In the genomic region with DNA sequence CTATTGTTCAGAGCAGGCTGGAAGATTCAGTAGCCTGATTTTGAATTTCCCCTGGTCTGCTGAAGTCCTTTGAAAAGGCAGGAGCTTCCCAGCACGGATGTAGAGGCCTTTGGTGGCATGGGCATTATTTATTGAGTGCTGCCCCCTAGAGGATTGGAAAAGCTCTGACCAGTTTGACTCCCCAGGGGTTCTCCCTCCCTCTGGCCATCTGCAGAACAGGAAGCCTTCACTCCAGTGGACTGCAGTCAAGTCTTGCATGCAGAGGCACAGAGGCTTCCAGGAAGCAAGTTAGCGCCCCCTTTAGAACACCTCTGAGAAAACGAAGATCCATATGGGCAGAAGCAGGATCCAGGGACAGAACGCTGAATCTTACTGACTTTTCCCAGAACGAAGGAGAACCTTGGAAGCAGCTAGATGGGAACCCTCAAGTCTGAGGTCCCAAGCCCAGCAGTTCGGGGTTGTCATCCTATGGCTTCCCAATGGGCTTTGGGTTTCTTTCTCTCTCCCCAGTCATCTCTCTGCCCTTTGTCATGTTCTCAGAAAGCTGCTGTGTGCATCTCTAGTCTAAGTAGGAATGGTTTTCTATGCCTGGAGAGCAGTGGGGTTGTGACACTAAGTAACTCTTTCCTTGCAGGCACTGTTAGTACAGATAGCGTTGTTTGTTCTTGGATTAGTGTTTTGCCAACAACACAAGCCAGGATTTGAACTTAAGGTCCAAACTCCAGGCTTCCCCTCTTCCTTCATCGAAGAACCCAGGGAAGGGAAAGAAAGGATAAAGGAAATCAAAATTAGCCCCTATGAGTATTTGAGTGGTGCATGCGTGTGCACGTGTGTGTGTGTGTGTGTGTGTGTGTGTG, we compare ENCODE assay signal across 9 mouse cellular contexts. TPM values are rescaled to one million over a fixed set of nuclear protein-coding genes. Genes with fewer than 3 reads are reported as not detected.
A peak's percentile ranks its signal among the peaks of the same experiment; 100 is the strongest.
DNase-seq lines count a peak whose midpoint lies in the region; ATAC-seq and TF ChIP-seq lines count a peak whose summit lies in the region.
"Had no signal": no experiment of that assay in that cellular context is flagged by ENCODE, and none has a peak within 500 bp of the region (broad histone marks: within the 10 kb centered on the region; RNA-seq: fewer than 3 reads in every experiment).

No protein-coding gene starts in this region.

- no peaks in the 10 kb centered on the region for H3K36me3 ChIP-seq in forebrain, embryonic 14.5 days (ENCODE audit: control insufficient read depth, insufficient read depth, low read length)
- H3K36me3 ChIP-seq in forebrain, embryonic 12.5 days (replicated peaks): no peaks in the 10 kb centered on the region
- H3K36me3 ChIP-seq in lung, postnatal 0 days (ENCODE audit: insufficient read depth, low read length): no peaks in the 10 kb centered on the region
- no peaks in the 10 kb centered on the region for H3K36me3 ChIP-seq in small intestine, adult 2 months (ENCODE audit: control insufficient read depth, insufficient read depth, low read length)
- H3K36me3 ChIP-seq: midbrain, embryonic 12.5 days had no signal

- TF ChIP-seq CTCF in layer of hippocampus, adult 2 months (conservative IDR thresholded peaks at IDR 0.05): peak; percentile 89
- TF ChIP-seq CTCF in lung, postnatal 0 days (IDR thresholded peaks at IDR 0.05): peak; percentile 81
- peak; percentile 75; the same call in 1 of the 2 replicates for TF ChIP-seq CTCF in small intestine, adult 2 months (IDR thresholded peaks at IDR 0.05; ENCODE audit: extremely low read depth, insufficient read length, insufficient replicate concordance, low read depth, low read length)

- no peak for TF ChIP-seq POLR2A in small intestine, adult 2 months (IDR thresholded peaks at IDR 0.05; ENCODE audit: low read depth, low read length)

- TF ChIP-seq EP300 in lung, postnatal 0 days (IDR thresholded peaks at IDR 0.05): 0 out of 2 replicates have a peak, but pooled peaks have one; percentile 26

- peak; percentile 89 for DNase-seq in forebrain, embryonic 14.5 days (ENCODE audit: low spot score)
- DNase-seq in adrenal gland, adult 8-10 months: peak; percentile 83
- DNase-seq in embryo, embryonic 9.5 days (ENCODE audit: extremely low spot score): peak; percentile 90
- DNase-seq in heart, postnatal 10 days: peak; percentile 89 to 93
- peak; percentile 83 to 88 for DNase-seq in layer of hippocampus, adult 2 months (ENCODE audit: low spot score in 2 of 2)
- DNase-seq in lung, postnatal 0 days (ENCODE audit: low spot score): peak; percentile 98

- no peaks in the 10 kb centered on the region for H3K9me3 ChIP-seq in forebrain, embryonic 14.5 days (replicated peaks; ENCODE audit: control insufficient read depth, low read length)
- H3K9me3 ChIP-seq in forebrain, embryonic 12.5 days: no peaks in the 10 kb centered on the region
- H3K9me3 ChIP-seq in lung, postnatal 0 days (ENCODE audit: low read length): no peaks in the 10 kb centered on the region
- H3K9me3 ChIP-seq: midbrain, embryonic 12.5 days had no signal

- no peak overlapping the region for H3K4me3 ChIP-seq in forebrain, embryonic 14.5 days (ENCODE audit: low read depth, low read length)
- no peak overlapping the region for H3K4me3 ChIP-seq in forebrain, embryonic 12.5 days (replicated peaks)
- H3K4me3 ChIP-seq in layer of hippocampus, adult 2 months: no peak overlapping the region
- H3K4me3 ChIP-seq in lung, postnatal 0 days (ENCODE audit: low read depth, low read length): no peak overlapping the region
- no peak overlapping the region for H3K4me3 ChIP-seq in small intestine, adult 2 months (ENCODE audit: low read depth, low read length)
- H3K4me3 ChIP-seq: midbrain, embryonic 12.5 days had no signal

- intact Hi-C loops in heart, postnatal 10 days (cut with DNase I): loop anchor here (2.0 to 10.0 kb wide), 9 partner anchors 261 to 1646 kb away; partner anchors contain the start of gene Pard3b

- 33% methylated on average over 10 of the region's 10 CpGs for WGBS in forebrain, embryonic 14.5 days
- WGBS in forebrain, embryonic 12.5 days: 35% methylated on average over 10 of the region's 10 CpGs
- WGBS in lung, postnatal 0 days: 24% methylated on average over 10 of the region's 10 CpGs
- 17% methylated on average over 10 of the region's 10 CpGs for WGBS in small intestine, adult 2 months

- no peak for ATAC-seq in forebrain, embryonic 14.5 days
- ATAC-seq in forebrain, embryonic 12.5 days (ENCODE audit: low FRiP score): no peak
- peak; percentile 57 for ATAC-seq in lung, postnatal 0 days

- H3K4me1 ChIP-seq in forebrain, embryonic 14.5 days (ENCODE audit: control insufficient read depth, insufficient read depth, low read length): peaks cover 3% of the 10 kb centered on the region
- peaks cover 46% of the 10 kb centered on the region for H3K4me1 ChIP-seq in forebrain, embryonic 12.5 days
- peaks cover 5% of the 10 kb centered on the region; the same call in 1 of the 2 replicates for H3K4me1 ChIP-seq in lung, postnatal 0 days (ENCODE audit: insufficient read depth, low read depth, low read length)
- H3K4me1 ChIP-seq in small intestine, adult 2 months (ENCODE audit: control insufficient read depth, insufficient read depth, insufficient read length, low read length): peaks cover 5% of the 10 kb centered on the region

- H3K9ac ChIP-seq in forebrain, embryonic 14.5 days (ENCODE audit: low read length): no peak overlapping the region
- no peak overlapping the region for H3K9ac ChIP-seq in forebrain, embryonic 12.5 days
- no peak overlapping the region for H3K9ac ChIP-seq in lung, postnatal 0 days (replicated peaks; ENCODE audit: low read depth)
- H3K9ac ChIP-seq: midbrain, embryonic 12.5 days had no signal

- H3K4me2 ChIP-seq in forebrain, embryonic 14.5 days (ENCODE audit: low read length): no peak overlapping the region
- H3K4me2 ChIP-seq in forebrain, embryonic 12.5 days: no peak overlapping the region
- H3K4me2 ChIP-seq in lung, postnatal 0 days (replicated peaks; ENCODE audit: low read depth, low read length): no peak overlapping the region
- H3K4me2 ChIP-seq: midbrain, embryonic 12.5 days had no signal

- H3K27ac ChIP-seq in forebrain, embryonic 14.5 days (ENCODE audit: low read depth, low read length): no peak overlapping the region
- no peak overlapping the region for H3K27ac ChIP-seq in forebrain, embryonic 12.5 days
- no peak overlapping the region for H3K27ac ChIP-seq in layer of hippocampus, adult 2 months
- H3K27ac ChIP-seq in lung, postnatal 0 days (ENCODE audit: low read length): no peak overlapping the region
- no peak overlapping the region for H3K27ac ChIP-seq in small intestine, adult 2 months (ENCODE audit: insufficient read depth, low read depth, low read length)
- H3K27ac ChIP-seq: midbrain, embryonic 12.5 days had no signal

- peaks cover 7% of the 10 kb centered on the region for H3K27me3 ChIP-seq in forebrain, embryonic 14.5 days (replicated peaks; ENCODE audit: control insufficient read depth, insufficient read depth, low read length)
- peaks cover 52% of the 10 kb centered on the region for H3K27me3 ChIP-seq in forebrain, embryonic 12.5 days
- no peaks in the 10 kb centered on the region for H3K27me3 ChIP-seq in lung, postnatal 0 days (replicated peaks; ENCODE audit: insufficient read depth, low read length)
- peaks cover 43% of the 10 kb centered on the region for H3K27me3 ChIP-seq in small intestine, adult 2 months (ENCODE audit: control insufficient read depth, insufficient read depth, low read length)

RNA-seq across cellular contexts. Expression of gene Nrp2, which starts 1.8 kb away (rescaled TPM):
- 16.3 and 23.8 TPM in 2 replicates for polyA plus RNA-seq in forebrain, embryonic 14.5 days (2014; fragmentation: Nextera tagmentation; extraction: Ambion mirVana)
- 31.1 and 33.1 TPM in 2 replicates for polyA plus RNA-seq in forebrain, embryonic 12.5 days (2016; fragmentation: Nextera tagmentation; extraction: Ambion mirVana)
- total RNA-seq in adrenal gland, adult 8-10 months (2022): 10 to 100 TPM; 38.0 to 54.0 (median 45.8) TPM
- total RNA-seq in heart, postnatal 10 days (2021): 10 to 100 TPM; 64.3 to 76.0 TPM
- total RNA-seq in layer of hippocampus, adult 2 months (2021): 10 to 100 TPM; 60.3 to 63.7 TPM
- polyA plus RNA-seq in lung, postnatal 0 days (2015; fragmentation: Nextera tagmentation; extraction: Ambion mirVana): 14.0 and 17.5 TPM in 2 replicates
- 5.6 and 6.6 TPM in 2 replicates for polyA plus RNA-seq in small intestine, adult 2 months (2012; rRNA removed)
